Mouse (Mus musculus) forebrain, embryonic 16.5 days (tissue): ENCODE data around the gene Tmprss6. TPM values are rescaled to one million over a fixed set of nuclear protein-coding genes. Genes with fewer than 3 reads are reported as not detected.

Experiments
- ATAC-seq: fragments of 200-750 bp; cut with Nextera tagmentation; 2 replicates; pipeline ENCODE4 v1.8.0; 2017; ENCODE audit warnings: mild to moderate bottlenecking, moderate library complexity
- H3K27ac ChIP-seq: fragments of 300-500 bp; sonication (generic); 2 replicates; pipeline ENCODE4 v1.5.1; 2014; ENCODE audit warnings: low read length, control low read depth
- H3K27me3 ChIP-seq: fragments of 300-500 bp; sonication (generic); replicated peaks from 2 replicates; pipeline ENCODE4 v1.6.1; 2014; ENCODE audit warnings: low read length; ENCODE audit not compliant: control insufficient read depth, insufficient read depth
- H3K36me3 ChIP-seq: fragments of 300-500 bp; sonication (generic); 2 replicates; pipeline ENCODE4 v1.6.1; 2014; ENCODE audit not compliant: control insufficient read depth, insufficient read depth
- H3K4me1 ChIP-seq: fragments of 300-500 bp; sonication (generic); replicated peaks from 2 replicates; pipeline ENCODE4 v1.6.1; 2014; ENCODE audit warnings: low read length; ENCODE audit not compliant: control insufficient read depth, insufficient read depth
- H3K4me2 ChIP-seq: fragments of 300-500 bp; sonication (generic); 2 replicates; pipeline ENCODE4 v1.6.1; 2014; ENCODE audit warnings: mild to moderate bottlenecking, low read length, control low read depth
- H3K4me3 ChIP-seq: fragments of 300-500 bp; sonication (generic); replicated peaks from 2 replicates; pipeline ENCODE4 v1.5.1; 2014; ENCODE audit warnings: mild to moderate bottlenecking, low read length, control low read depth
- H3K9ac ChIP-seq: fragments of 300-500 bp; sonication (generic); replicated peaks from 2 replicates; pipeline ENCODE4 v1.6.1; 2014; ENCODE audit warnings: low read depth, low read length, control low read depth
- H3K9me3 ChIP-seq: fragments of 300-500 bp; sonication (generic); 2 replicates; pipeline ENCODE4 v1.6.1; 2016; ENCODE audit warnings: low read length; ENCODE audit not compliant: control insufficient read depth
- WGBS: fragments of 180-500 bp; shearing (Covaris S2); extraction: QIAGEN DNeasy Blood & Tissue Kit; methylation state at CpG from one replicate; pipeline ENCODE4 v1.1.7; 2014; 5-methylcytosine and 5-hydroxymethylcytosine counted together
- polyA plus RNA-seq: library from polyadenylated mRNA; unstranded; fragments of >200 nt; fragmentation: Nextera tagmentation; extraction: Ambion mirVana; gene quantifications from 2 replicates; pipeline ENCODE4 v1.2.1, GENCODE M21; 2015

Tmprss6 gene
- polyA plus RNA-seq, 1 experiment from 2014 or later, result 0.06 TPM

DNA sequence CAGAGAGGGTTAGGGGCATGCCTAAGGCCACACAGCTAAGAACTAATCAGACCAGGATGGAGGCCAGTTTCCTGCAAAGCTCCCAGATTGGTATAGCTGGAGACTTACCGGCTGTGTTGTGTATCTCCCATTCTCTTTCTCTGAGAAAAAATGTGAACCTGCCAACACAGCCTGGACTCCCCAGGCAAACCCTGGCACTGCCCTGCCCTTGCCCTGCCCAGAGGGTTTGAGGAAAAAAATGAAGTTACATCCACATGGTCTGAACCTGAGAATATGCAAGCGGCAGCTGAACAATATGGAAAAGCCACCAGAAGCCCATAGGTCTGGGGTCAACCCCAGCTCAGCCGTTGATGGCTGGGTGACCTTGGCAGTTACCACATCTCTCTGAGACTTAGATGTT, 20.8 kb upstream of the Tmprss6 start:
- Histone ChIP-seq H3K9me3 (no peaks in the 10 kb centered on the region), H3K4me3 (no peak overlapping the region), H3K36me3 (no peaks in the 10 kb centered on the region), H3K27me3 (no peaks in the 10 kb centered on the region), H3K9ac (no peak overlapping the region), H3K4me2 (no peak overlapping the region), H3K4me1 (no peaks in the 10 kb centered on the region), H3K27ac (no peak overlapping the region)
- ATAC-seq, result no peak
- 90% methylated on average over 3 of the region's 3 CpGs for WGBS

DNA sequence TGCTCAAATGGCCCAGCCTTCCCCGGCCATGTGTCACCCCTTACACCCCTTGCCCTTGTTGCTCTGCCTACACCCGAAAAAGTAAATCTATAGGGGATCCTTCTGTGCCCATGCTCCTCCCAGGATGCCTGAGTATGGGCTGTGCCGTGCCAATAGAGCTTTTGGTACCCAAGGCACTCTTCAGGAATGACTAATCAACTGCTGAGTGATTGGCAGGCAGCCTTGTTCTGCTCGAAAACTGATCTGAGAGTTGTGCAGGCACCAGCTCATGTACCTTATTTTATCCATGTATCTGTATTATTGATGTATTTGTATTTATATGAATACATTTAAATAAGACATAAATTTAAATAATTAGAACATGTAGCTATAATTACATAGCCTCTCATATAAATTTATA, 18.6 kb upstream of the Tmprss6 start:
- Histone ChIP-seq H3K4me2 (no peak overlapping the region), H3K27me3 (no peaks in the 10 kb centered on the region), H3K4me1 (no peaks in the 10 kb centered on the region), H3K36me3 (no peaks in the 10 kb centered on the region), H3K9me3 (no peaks in the 10 kb centered on the region), H3K9ac (no peak overlapping the region), H3K4me3 (no peak overlapping the region), H3K27ac (no peak overlapping the region)
- WGBS, result 58% methylated on average over 4 of the region's 4 CpGs
- no peak for ATAC-seq

DNA sequence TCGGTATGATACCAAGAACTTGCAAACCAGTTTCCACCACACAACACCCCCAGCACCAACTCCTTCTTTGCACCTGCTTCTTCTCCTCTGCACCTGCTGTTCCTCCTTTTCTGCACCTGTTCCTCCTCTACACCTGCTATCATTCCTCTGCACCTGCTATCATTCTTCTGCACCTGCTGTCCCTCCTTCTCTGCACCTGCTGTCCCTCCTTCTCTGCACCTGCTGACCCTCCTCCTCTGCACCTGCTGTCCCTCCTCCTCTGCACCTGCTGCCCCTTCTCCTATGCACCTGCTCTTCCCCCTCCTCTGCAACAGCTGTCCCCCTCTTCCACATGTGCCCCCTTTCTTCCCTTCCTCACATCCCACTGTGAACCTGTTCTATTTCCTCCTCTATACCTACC, 18.1 kb upstream of the Tmprss6 start:
- no peaks in the 10 kb centered on the region for H3K27me3 ChIP-seq
- no peaks in the 10 kb centered on the region for H3K36me3 ChIP-seq
- no peak for ATAC-seq
- H3K27ac ChIP-seq, result no peak overlapping the region
- 91% methylated on average over 1 of the region's 1 CpGs for WGBS
- H3K9ac ChIP-seq, result no peak overlapping the region
- no peak overlapping the region for H3K4me3 ChIP-seq
- H3K9me3 ChIP-seq, result no peaks in the 10 kb centered on the region
- no peaks in the 10 kb centered on the region for H3K4me1 ChIP-seq
- no peak overlapping the region for H3K4me2 ChIP-seq

DNA sequence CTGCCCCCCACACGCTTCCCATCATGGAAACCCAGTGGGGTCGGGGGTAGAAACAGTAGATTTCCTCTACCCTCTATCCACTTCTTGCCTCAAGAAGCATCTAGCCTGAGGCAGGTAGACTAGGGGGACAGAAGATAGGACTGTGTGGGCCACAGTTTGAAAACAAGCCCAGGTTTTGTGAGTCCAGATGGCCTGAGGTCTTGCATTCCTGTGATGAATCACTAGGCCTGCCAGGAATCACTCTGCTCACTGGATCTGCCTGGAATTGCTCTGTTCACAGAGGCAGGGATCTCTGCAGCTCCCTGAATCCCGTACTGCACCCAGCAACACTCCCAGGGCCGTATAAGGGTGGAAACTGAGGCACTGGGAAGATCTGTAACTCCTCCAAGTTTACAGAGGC, 14.9 kb upstream of the Tmprss6 start:
- H3K36me3 ChIP-seq, result no peaks in the 10 kb centered on the region
- no peaks in the 10 kb centered on the region for H3K9me3 ChIP-seq
- H3K4me1 ChIP-seq, result no peaks in the 10 kb centered on the region
- no peak for ATAC-seq
- no peak overlapping the region for H3K27ac ChIP-seq
- WGBS, result 81% methylated on average over 4 of the region's 4 CpGs
- H3K4me3 ChIP-seq, result no peak overlapping the region
- no peak overlapping the region for H3K9ac ChIP-seq
- H3K4me2 ChIP-seq, result no peak overlapping the region
- H3K27me3 ChIP-seq, result no peaks in the 10 kb centered on the region

DNA sequence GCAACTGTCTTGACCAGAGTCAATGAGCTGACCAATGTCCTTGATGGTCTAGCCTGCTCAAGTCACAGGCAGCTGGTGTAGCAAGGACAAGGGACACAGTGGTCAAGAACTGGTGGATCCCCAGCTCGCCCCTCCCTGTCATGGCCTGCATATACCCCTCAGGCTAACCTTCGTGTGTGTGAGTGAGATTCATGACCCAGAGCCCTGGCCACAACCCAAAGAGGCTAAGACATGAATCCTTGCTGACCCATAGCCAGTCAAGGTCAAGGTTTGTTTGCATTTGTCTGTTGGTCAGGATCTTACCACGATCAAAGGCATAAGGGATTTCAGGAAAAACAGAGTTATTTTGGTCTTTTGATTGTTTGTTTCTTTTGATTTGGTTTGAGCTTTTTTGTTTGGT, 14.1 kb upstream of the Tmprss6 start:
- no peaks in the 10 kb centered on the region for H3K9me3 ChIP-seq
- H3K27me3 ChIP-seq, result no peaks in the 10 kb centered on the region
- no peak overlapping the region for H3K4me2 ChIP-seq
- no peak for ATAC-seq
- H3K9ac ChIP-seq, result no peak overlapping the region
- 77% methylated on average over 3 of the region's 3 CpGs for WGBS
- H3K4me3 ChIP-seq, result no peak overlapping the region
- H3K36me3 ChIP-seq, result no peaks in the 10 kb centered on the region
- H3K27ac ChIP-seq, result no peak overlapping the region
- H3K4me1 ChIP-seq, result no peaks in the 10 kb centered on the region

DNA sequence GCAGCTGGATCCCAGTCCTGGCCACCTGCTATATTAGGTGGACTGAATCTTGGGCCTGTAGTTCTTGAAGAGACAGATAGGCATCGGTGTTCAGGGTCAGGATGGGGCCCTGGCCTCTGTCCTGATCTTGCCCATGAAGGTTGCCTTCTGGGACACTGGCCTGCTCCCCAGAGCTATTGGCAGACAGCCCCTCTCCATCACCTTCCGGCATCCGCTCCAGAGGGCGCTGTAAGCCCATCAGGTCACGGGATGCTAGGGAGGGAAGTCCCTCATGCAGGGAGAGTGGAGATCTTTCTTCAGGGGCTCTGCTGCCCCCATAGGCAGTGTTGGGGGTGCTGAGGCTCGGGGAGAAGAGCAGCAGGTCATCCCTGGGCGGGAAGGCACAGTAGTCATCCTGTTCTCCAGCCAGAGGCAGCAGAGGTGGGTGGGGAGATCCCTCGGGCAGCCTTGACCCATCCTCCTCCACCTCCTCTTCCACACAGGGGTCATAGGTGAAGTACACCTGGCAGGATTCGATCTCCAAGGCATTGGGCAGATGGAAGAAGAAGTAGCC, 13.1 kb upstream of the Tmprss6 start:
- WGBS, result 53% methylated on average over 9 of the region's 9 CpGs
- no peak overlapping the region for H3K4me2 ChIP-seq
- ATAC-seq, result no peak
- no peaks in the 10 kb centered on the region for H3K9me3 ChIP-seq
- H3K9ac ChIP-seq, result no peak overlapping the region
- H3K4me1 ChIP-seq, result no peaks in the 10 kb centered on the region
- no peaks in the 10 kb centered on the region for H3K27me3 ChIP-seq
- no peak overlapping the region for H3K27ac ChIP-seq
- no peaks in the 10 kb centered on the region for H3K36me3 ChIP-seq
- no peak overlapping the region for H3K4me3 ChIP-seq

DNA sequence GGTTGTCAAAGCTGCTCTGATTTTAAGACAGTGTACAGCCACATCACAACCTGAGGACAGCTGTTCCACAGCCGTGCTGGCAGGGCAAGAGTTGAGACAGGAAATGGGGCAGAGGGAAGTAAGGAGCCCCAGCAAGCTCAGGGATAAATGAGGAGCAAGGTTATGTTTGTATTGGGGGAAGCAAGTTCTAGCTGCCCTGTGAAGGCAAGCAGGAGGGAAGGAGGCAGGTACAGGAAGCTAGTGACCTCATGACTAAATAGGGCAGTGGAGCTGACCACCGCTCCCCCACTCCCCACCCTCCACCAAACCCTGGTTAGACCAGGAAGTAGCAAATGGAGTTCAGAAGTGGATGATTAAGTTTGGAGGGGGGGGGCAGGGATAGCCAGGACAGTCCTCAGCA, 12.6 kb upstream of the Tmprss6 start:
- no peaks in the 10 kb centered on the region for H3K4me1 ChIP-seq
- H3K36me3 ChIP-seq, result no peaks in the 10 kb centered on the region
- WGBS, result 91% methylated on average over 2 of the region's 2 CpGs
- no peak for ATAC-seq
- H3K9ac ChIP-seq, result no peak overlapping the region
- no peak overlapping the region for H3K4me2 ChIP-seq
- H3K4me3 ChIP-seq, result no peak overlapping the region
- no peak overlapping the region for H3K27ac ChIP-seq
- no peaks in the 10 kb centered on the region for H3K9me3 ChIP-seq
- H3K27me3 ChIP-seq, result no peaks in the 10 kb centered on the region

DNA sequence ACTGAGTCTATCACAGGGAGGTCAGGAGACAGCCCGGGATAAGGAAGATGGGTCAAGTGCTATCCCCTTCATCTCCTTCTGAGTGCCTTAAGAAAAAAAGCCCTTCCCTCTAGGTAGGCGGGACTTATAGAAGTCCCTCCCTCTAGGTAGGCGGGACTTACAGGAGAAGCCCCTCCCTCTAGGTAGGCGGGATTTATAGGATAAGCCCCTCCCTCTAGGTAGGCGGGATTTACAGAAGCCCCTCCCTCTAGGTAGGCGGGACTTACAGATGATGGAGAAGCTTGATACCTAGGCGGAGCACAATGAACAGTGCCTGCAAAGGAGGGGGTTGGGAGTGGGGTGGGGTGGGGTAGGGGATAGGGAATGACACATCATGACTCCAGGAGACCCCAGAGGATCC, 11.7 kb upstream of the Tmprss6 start:
- no peak overlapping the region for H3K4me3 ChIP-seq
- H3K4me1 ChIP-seq, result no peaks in the 10 kb centered on the region
- 75% methylated on average over 7 of the region's 7 CpGs for WGBS
- no peak overlapping the region for H3K9ac ChIP-seq
- ATAC-seq, result no peak
- no peaks in the 10 kb centered on the region for H3K9me3 ChIP-seq
- no peak overlapping the region for H3K27ac ChIP-seq
- no peaks in the 10 kb centered on the region for H3K27me3 ChIP-seq
- H3K36me3 ChIP-seq, result no peaks in the 10 kb centered on the region
- no peak overlapping the region for H3K4me2 ChIP-seq

DNA sequence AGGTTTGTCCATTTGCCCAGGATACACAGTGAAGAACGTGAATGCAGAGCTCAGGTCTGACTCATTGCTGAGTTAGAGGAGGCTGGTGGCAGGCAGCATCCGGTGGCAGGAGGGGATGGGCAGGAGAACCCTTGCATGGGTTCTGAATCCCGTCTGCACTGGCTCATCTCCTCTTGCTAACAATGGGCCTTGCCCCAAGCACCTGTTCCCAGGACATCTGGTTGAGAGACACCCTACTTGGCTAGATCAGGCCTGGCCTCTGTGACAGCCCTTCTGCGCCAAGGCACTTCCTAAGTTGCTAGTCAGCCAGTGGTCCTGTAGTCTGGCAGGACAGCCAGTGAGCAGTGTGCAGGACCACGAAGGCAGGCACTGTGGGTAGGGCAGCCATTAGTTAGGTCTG, 11.0 kb upstream of the Tmprss6 start:
- Histone ChIP-seq H3K9me3 (no peaks in the 10 kb centered on the region), H3K36me3 (no peaks in the 10 kb centered on the region), H3K27me3 (no peaks in the 10 kb centered on the region), H3K4me1 (no peaks in the 10 kb centered on the region), H3K9ac (no peak overlapping the region), H3K4me3 (no peak overlapping the region), H3K27ac (no peak overlapping the region), H3K4me2 (no peak overlapping the region)
- ATAC-seq, result no peak
- 71% methylated on average over 5 of the region's 5 CpGs for WGBS

DNA sequence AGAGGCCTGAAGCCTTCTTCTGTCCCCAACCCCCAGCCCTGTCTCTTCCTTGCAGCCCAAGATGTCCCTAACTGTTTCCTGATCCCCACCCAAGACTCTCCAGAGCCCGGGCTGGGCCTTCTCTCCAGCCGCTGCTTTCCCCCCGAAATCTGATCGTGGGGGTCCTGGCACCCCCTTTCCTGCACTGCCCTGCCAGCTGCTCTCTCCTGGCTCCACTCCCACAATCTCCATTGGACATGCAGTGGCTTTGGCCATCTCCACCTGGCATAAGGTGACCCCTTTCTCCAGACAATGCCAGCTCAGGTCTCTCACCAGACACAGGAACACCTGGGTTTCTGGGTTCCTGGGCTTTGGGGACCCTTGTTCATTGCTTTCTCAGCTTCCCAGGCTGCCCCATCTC, 9.6 kb upstream of the Tmprss6 start:
- H3K4me1 ChIP-seq, result no peaks in the 10 kb centered on the region
- 94% methylated on average over 4 of the region's 4 CpGs for WGBS

More for the DNA sequence above, 9.6 kb upstream of the Tmprss6 start:
- no peak overlapping the region for H3K4me2 ChIP-seq
- H3K27me3 ChIP-seq, result no peaks in the 10 kb centered on the region
- ATAC-seq, result no peak
- no peak overlapping the region for H3K9ac ChIP-seq
- no peak overlapping the region for H3K4me3 ChIP-seq
- no peaks in the 10 kb centered on the region for H3K9me3 ChIP-seq
- H3K27ac ChIP-seq, result no peak overlapping the region
- H3K36me3 ChIP-seq, result no peaks in the 10 kb centered on the region
